Mouse (Mus musculus) lung, postnatal 25 days (tissue): ENCODE data around the gene Appl2.

Experiments used
- DNase-seq: peaks from one replicate; pipeline ENCODE4 v3.0.0; 2022; ENCODE audit warnings: low spot score

Gene Appl2

DNA sequence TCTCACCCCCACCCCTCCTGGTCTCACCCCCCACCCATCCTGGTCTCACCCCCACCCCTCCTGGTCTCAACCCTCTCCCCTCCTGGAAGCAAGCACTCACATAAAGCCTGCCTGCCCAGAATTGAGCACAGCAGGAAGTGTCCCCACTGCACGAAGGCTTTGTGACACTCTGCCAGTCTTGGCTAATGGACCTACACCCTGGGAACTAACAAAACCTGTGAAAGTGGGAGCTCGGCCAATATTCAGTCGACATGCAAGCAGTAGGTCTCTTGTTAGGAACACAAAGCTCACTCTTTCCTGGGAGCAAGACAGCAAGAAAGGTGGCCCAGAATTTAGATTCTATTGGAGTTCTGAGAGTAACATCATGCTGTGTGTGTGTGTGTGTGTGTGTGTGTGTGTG, 17.6 kb downstream of the Appl2 start:
- DNase-seq = no peak

DNA sequence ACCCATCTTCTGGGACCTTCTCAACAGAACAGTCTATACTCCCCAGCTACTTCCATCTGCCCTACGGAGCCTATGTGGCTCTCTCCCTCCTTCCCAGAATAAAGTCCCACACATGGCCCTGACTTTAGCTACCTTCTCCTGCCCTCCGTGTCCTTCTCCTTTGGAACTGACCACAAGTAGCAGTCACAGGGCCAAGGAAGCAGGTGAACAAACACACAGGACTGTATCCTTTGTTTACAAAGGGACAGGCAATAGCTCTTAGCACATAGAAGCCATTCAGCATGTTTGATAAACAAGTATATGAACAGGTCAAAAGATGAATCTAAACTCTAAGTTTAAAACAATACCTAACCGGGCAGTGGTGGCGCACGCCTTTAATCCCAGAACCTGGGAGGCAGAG, 18.7 kb downstream of the Appl2 start:
- DNase-seq = no peak

DNA sequence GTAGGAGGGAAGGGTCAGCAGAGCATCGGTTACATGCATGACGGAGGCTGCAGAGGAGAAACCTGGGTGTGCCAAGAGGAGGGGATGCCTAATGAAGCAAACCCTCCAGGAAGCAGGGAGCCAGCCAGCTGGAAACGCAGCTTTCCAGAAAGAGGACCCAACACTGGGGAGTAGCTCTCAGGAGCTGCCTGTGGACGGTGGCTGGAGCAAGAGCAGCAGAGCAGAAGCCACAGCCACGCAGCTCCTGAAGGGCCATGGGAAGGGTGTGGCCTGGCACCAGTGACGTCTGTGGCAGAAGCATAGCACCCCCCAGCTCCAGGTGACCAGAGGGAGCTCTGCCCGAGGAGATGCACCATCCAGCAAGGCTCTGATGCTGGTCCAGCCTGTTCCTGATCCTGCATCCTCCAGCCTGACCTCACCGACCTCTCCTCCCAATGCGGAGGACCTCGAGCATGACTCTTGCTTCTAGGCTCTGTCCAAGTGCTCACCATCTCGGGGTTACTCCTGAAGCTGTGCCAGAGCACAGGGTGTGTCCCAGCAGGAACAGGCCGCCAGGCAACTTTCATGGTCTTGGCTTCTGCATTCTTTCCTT, 19.3 kb downstream of the Appl2 start:
- no peak for DNase-seq

DNA sequence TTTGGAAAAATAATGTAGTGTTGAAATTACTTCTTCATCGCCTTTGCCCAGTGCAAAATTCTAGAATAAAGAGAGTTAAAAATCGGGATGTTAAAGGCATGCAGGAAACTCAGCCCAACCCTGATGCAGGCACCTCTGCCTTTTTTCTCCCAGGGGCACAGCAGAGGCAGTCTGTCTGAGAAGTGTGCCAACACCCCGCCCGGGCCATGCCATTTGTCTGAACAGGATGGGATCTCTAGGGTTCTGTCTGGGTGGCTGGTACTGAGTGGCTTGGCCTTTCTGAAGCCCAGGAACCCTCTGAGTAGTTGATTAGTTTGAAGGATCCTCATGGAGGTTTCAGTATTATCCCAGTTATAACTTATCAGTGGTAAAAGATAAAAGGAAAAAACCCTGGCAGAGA, 20.3 kb downstream of the Appl2 start:
- no peak for DNase-seq

DNA sequence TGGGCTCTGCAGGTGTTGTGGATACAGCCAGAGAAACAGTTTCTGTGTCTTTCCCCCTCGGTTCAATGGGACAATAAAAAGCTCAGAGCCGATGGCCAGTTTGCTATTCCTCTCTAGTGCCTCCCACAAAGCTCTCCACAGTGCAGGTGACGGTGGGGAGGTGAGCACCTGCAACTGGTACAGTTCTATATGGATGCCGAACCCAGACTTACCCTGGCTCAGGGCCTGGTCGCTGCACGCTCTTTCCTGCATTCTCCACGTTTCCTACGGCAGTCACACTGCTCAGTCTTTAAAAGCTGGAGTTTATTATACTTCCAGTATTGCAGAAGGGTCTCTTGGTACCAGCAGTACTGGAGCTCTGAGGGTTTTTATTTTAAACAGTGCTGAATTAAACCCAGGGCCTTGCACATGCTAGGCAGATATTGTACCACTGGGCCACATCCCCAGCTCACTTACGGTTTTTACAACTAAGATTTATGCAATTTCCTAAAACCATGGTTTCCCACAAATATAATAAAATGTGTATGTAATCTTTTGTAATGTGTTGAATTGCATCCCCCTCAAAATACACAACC, 21.3 kb downstream of the Appl2 start:
- no peak for DNase-seq

DNA sequence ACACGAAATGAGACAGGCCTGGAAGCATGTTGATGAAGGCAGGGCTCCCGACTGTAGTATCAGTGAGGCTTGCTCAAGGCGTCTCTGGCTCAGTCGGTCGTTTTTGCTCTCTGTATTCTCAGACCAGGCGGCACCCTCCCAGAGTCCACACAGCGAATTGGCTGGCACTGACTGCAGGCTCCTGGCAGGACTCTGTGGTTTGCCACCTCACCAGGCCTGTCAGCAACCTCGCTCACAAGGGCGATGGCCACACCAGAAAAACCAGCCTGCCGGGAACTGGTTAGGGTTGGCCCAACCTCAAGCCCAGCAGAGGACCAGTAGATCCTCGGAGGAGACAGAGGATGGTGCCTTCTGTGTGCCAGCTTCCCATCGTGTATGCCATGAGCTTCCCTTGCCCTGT, 23.7 kb downstream of the Appl2 start:
- peak; percentile 36 for DNase-seq

DNA sequence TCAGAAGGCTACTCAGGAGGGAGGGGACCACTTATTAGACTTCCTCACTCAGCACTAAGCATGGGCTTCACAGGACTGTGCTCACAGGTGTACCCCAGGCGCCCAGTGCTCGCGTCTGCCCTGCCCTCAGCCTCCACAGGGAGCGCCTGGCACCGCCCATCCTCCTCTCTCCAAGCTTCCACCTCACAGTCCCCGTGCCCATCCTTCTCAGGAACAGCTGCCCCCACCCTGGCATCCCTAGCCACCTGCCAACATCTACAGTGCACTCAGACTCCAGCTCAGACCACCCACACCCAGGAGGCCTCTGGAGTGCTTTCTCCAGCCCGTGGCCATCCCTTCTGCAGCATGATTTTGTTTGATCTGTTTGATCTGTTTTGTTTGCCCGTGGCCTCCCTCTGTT, 24.5 kb downstream of the Appl2 start:
- no peak for DNase-seq

DNA sequence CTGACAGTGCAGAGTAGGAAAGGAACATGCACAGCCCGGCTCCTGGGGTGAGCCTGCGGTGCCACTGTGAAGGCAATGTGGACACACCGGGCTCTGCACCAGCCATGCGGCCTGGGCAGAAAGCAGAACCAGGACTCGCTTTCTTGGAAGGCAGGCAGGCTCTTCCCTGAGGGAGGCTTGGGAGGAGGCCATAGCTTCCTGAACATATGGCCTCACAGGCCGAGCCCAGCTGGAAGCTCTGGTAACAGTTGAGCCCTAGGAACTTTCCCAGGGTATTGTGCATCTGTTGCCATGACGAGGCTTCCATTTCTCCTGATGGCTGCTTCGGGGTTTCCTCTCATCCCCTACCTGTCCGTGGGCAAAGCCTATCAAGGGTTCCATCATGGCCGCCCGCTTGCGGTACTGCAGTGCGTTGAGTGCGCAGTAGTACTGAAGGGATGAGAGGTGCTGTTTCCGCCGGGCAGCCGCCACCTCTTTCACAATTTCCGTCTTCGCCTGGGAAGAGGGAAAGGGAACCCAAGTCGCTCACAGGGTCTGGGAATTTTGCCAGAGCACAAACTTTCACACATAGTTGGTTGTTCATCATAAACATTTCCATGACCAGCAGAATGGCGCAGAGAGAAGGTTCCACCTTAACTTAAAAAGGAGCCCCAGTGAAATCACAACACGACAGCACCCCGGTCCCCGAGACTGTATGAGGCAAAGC, 28.0 kb downstream of the Appl2 start:
- no peak for DNase-seq

DNA sequence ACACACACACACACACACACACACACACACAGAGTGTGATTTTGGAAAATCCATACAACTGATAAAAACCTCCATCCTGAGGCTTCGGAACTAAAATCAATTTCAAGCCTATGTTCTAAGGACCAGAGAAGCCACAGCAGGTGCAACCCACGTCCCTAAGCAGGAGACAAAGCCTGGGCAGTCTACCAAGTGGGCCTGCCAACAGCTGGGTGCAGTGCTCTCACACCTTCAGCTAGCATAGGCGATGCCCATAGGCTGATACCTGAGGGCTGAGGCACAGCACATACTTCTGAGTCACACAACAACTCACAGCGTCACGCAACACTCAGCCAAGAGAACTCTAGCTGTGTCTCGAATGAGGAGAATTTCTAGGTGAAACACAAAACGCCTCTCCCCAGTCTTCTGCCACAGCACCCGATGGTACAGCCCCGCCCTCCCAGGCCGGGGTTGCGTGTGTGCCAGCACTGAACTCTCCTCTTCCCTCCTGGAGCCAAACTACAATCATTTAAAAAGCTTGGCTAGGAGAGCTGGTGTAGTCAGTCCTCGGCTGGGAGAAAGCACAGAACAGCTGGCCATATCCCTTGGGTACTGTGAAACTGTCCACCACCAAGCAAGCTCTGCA, 29.6 kb downstream of the Appl2 start:
- no peak for DNase-seq

DNA sequence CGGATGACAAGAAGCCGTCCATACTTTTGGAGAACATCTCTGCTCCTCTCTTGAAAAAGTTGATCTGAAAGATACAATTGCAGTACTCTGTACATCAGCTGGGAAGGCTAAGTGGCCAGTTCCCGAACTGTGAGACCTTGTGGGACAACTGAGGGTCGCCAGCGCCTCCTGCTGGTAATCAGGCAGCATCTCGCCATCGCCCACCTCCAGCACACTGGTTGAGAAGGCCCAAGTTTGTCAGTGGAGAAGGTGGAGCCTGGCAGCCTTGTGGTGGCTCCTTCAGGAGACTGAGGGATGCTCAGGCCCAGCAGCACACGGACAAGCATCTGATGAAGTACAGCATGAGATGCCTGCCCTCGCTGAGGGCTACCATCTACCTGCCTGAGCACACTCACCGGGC, 31.2 kb downstream of the Appl2 start:
- DNase-seq = no peak

DNA sequence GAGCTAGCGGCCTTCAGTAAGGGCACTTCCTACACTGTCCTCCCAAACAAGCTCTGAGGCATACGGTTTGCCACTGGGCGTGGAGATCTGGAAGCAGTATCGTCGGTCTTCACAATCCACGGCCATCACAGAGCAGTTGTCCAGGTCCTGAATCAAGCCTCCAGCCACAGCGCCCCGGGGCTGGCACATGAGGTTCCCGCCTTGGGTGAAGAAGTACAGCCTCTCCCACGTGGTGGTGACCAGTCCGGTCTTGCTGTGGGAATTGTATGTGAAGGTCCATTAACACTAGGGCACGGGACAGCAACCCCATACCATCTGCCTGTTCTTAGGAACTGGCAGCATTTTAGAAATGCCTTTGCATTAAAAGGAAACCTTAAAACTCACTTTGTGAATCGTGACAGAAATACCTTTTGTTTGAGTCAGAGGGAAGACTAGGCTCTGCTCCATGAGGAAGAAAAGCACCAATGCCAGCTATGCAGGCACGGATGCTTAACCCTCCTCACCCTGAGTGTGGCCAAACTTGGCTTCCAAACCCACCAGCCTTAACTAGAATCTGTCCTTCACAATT, 35.8 kb downstream of the Appl2 start:
- DNase-seq = no peak

DNA sequence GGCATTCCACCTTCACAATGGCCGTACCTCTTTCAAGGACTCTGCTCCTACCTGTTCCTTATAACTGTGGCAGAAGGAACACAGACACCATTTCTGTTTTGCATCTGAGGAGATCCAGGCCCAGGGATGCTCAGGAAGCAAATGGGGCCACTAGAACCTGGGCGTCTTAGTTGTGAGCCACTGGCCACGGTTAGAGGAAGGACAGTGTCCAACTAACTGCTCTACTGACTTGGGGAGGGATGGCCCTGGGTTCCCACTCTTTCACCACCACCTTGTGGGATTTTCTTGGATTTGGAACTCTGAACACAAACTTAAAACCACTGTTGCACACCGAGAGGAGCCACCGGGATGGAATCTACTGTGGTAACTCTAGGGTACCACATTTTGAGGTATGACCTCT, 36.7 kb downstream of the Appl2 start:
- no peak for DNase-seq

DNA sequence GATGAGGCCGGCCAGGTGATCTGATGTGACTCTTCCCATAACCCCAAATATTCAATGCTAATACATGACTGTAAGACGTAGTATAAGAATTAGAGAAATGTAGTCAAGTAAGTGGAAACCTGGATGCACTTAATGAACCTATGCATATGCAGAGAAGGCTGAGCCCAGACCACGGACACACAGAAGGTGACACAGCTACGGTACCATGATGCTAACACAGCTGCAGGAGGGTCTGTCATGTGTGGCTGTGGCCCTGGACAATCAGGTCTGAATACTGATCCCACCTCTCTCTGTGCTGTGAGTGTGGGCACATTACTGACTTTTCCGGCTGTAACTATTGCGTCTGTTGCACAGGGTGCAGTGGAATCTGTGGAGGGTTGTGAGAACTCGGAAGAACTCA, 38.0 kb downstream of the Appl2 start:
- no peak for DNase-seq

DNA sequence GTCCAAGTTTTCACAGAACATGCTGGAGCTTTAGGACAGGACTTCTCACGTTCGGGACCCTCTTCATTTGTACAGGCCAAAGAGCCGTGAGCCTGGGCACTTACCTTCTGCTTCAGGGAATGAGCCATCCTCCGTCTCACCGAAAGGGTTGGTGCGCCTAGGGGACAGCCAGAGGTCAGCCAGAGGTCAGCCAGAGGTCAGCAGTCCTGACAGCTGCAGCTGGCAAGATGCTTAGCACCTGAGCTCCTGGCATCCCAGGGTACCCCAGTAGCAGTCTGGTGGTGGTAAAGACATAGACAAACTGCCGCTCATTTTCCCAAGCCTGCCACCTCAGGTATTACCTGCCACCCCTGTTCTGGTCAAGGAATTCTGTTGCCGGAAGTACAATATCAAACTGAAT, 39.9 kb downstream of the Appl2 start:
- no peak for DNase-seq

DNA sequence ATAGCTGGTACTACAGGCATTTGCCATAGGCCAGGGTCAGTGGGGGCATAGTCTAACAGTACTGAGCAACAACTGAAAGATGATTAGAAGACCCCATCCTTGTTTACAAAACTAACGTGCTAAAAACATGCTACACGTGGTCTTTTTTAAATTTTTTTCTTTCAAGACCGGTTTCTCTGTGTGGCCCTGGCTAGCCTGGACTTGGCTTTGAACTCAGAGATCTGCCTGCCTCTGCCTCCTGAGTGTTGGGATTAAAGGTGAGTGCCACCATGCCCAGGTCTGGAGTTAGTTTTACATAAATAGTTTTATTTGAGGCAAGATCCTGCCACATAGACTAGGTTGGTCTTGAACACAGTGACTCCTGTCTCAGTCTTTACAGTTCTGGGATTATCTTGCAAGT, 41.4 kb downstream of the Appl2 start:
- DNase-seq = no peak

DNA sequence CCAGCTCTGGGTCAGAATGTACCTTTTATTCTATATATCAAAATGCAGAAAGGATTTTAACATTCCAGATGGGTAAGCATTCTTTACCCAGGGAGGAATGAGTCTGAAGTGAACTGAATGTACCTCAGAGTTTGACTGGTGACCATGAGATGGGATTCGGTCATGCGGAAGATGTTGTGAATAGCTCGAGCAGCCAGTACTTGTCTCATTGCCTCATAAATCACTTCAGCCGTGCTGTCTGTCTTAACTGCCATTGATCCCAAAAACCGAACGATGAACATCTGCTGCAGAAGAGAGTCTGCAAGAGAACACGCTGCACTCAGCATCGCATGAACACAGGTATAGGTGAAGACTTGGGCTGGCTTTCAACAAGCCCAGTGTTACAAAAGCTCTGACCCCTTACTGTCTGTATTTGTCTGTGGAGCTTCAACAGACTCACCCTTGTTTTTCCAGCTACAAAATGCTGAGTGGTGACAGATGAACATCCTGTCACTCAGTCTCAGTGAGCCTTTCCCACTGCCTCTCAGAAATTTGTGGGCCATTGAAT, 42.8 kb downstream of the Appl2 start:
- DNase-seq = no peak

DNA sequence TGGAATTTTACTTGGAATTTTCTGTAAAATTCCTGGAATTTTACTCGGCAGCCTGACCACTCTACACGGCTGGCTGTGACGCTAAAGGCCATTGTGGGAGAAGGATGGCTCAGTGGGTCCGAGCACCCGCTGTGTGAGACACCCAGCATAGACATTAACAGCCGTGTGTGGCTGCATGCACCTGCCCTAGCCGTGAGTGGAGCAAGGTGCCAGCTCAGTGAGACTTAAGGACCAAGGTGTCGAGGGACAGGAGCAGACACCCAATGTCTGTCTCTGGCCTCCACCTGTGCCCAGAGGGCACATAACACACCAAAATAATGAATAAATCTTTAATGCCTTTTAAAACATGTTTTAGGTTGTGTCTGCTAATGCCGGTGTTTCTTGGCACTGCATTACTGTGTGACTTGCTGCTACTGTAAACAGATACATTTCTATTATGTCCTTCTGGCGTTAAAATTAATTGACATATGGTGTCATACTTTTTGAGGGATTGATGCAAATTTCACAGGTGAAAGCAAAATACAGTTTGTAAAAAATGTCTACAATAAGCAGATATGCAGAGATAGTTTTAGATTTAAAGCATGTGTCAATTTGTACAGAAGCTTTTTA, 44.5 kb downstream of the Appl2 start:
- DNase-seq = no peak

DNA sequence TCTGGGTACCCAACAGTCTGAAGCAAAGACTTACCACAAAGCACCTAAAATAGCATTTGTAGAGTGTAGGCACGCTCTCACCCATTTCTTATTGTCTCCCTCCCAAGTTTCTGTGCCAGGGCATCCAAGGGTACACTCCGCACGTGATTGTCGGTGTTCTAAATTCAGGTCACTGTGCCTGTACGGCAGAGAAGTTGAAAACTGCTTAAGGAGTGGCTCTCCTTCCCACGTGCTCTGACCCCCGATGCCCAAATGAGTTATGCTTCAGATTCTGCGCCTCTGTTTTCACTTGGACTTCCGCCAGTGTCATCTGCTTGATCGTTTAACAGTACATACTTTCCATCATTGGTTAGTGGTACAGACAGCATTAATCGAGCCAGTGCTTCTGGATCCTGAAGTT, 47.9 kb downstream of the Appl2 start:
- DNase-seq = no peak

DNA sequence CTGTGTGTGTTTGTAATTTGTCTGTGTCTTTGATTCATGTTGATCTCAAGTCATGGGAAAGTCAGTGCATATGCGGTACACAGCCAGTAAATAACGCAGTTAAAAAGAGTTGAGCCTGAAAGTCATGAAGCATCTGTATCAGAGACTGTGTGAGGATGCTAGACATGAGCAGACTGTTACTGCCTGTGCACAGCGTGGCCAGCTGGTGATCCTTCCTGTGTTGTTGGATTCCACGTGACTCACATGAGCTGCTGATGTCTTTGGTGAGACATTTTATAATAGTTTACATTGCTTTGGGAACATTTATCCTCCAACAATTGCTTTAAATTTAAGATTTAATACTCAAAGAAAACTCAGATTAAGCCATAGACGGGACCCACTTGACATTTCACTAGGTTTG, 54.0 kb downstream of the Appl2 start:
- no peak for DNase-seq

DNA sequence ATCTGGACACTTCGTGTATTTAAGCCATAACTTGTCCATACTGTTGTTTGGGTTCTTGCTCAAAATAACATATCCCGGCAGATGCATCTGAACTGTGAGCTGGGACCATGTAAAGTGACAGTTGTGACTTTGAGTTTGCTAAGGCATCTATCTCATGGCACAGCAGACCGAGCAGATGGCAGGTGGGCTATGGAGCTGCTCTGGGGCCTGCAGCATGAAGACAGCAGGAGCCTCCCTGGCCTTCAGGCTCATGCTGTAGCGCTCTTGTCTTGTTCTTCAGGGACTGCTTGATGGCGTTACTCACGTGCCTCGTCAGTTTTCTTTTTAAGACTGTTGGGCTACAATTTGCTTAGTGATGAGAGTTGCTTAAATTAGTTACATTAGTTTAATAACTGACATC, 55.9 kb downstream of the Appl2 start:
- DNase-seq = no peak

DNA sequence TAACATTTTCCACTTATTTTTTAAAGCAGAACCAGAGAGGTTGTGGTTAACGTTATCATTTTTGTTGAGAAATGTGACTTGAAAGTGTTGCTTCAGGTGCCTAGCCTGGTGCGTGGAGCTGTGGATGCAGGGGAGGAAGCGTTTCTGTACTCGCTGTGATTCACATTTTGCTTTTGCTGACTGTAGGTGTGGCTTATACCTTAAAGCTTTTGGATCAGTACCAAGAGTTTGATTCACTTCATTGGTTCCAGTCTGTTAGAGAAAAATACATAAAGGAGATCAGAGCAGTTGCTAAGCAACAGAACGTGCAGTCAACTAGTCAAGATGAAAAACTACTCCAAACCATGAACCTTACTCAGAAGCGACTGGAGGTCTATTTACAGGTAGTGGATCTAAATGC, 57.7 kb downstream of the Appl2 start:
- DNase-seq = no peak
